Mouse (Mus musculus) heart, postnatal 0 days (tissue): Measurements from ENCODE around the gene Tprn.

Experiments
- CTCF ChIP-seq: IDR thresholded peaks from 2 replicates; pipeline ENCODE4 v1.5.1; 2016; ENCODE audit warnings: antibody characterized with exemption, control low read depth, low read depth
- EP300 ChIP-seq: IDR thresholded peaks from 2 replicates; pipeline ENCODE4 v1.6.1; 2016; ENCODE audit warnings: antibody characterized with exemption, low read depth

DNA sequence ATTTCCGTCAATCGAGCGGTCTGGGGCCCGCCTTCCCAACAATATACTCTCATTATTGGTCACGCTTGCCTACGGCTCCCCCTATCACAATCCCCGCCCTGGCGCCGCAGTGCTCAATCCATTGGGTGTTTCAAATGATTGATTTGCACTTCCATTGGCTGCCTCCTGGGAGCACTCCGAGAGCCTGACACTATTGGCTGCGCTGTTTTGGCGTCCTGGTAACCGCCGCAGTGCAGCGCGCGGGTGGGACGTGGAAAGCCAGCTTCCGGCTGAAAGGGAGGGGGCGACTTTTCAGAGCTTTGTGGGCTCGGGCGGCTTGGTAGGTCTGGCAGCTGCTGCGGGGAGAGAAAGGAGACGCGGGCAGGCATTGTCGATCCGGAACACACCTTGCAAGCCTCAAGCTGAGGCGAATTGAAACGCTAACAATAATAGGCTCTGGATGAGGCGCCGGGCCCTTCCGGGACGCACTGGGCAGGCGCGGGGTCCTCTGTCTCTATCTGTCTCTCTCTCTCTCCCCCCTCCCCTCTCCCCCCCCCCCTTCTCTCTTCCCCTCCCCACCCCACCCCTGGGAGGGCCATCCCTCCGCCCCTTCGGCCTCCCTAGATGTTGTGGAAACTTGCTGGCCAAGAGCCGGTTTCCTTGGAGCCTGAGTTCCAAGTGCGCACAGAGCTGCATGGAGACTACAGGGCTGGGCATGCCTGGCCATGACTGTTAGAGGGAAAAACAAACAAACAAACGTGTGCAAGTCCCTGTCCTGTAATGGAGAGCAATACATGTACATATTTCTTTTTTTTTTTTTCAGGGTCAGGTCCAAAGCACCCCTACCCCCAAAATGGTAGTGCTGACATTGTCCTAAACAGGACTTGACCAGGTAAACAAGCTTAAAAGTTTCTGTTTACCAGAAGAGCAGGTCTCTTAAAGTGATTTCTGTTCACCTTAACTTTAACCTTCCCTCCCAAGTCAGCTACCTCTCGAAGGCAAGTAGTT lies 37.4 kb upstream of the Tprn start:
- peak; percentile 11; the same call in 1 of the 2 replicates for TF ChIP-seq EP300
- TF ChIP-seq CTCF: no peak
